Mouse (Mus musculus): ENCODE measurements around the gene Tbrg1. TPM values are rescaled to one million over a fixed set of nuclear protein-coding genes. Genes with fewer than 3 reads are reported as not detected.

Gene Tbrg1
- polyA plus RNA-seq, 1 experiment from 2014 or later, result 97.7 TPM

- ATAC-seq (no peak), DNase-seq (ENCODE audit: low read depth, low spot score) (no peak)
- in situ Hi-C loops (cut with MboI; ENCODE audit: low pct_unique_long_range_greater_than_20kb), result loop anchor here (5.0 to 10.0 kb wide), 3 partner anchors 73 to 183 kb away; partner anchors contain the start of gene Robo3
- no peak for TF ChIP-seq CTCF (IDR thresholded peaks at IDR 0.05)
- CTCF ChIA-PET, result interaction anchor here (1.2 to 3.8 kb wide), 10 partner anchors 15 to 184 kb away, joined by 3 to 39 read pairs (median 6); partner anchors contain the start of gene Robo3
- no peaks in the 10 kb centered on the region for H3K27me3 ChIP-seq
- POLR2A ChIA-PET, result interaction anchor here (0.9 to 1.3 kb wide), 3 partner anchors 73 to 177 kb away, joined by 3 read pairs; no protein-coding TSS in a partner anchor
These were observed 41.9 kb downstream of the Tbrg1 start for GRCm38 (mm10) chr9:37615220-37615619.

- ChIA-PET POLR2A (interaction anchor here (0.9 to 1.3 kb wide), 2 partner anchors 72 to 146 kb away, joined by 3 read pairs; no protein-coding TSS in a partner anchor), CTCF (interaction anchor here (0.7 to 3.8 kb wide), 10 partner anchors 16 to 207 kb away, joined by 3 to 39 read pairs (median 6); partner anchors contain the start of gene Robo3)
- no peak for TF ChIP-seq CTCF (IDR thresholded peaks at IDR 0.05)
- in situ Hi-C loops (cut with MboI; ENCODE audit: low pct_unique_long_range_greater_than_20kb), result loop anchor here (10.0 kb wide), 1 partner anchor 150 kb away; no protein-coding TSS in a partner anchor
- ATAC-seq, result no peak
- no peak for DNase-seq (ENCODE audit: low read depth, low spot score)
- no peaks in the 10 kb centered on the region for H3K27me3 ChIP-seq
These were observed 42.8 kb downstream of the Tbrg1 start for GRCm38 (mm10) chr9:37614316-37614715.

- CTCF ChIA-PET, result interaction anchor here (0.7 to 3.8 kb wide), 6 partner anchors 22 to 207 kb away, joined by 3 to 39 read pairs (median 9); partner anchors contain the start of gene Robo3
These were observed 43.2 kb downstream of the Tbrg1 start for GRCm38 (mm10) chr9:37613911-37614280.

GRCm38 (mm10) chr9:37613182-37613910 lies 43.8 kb downstream of the Tbrg1 start, which contains the start of gene Spa17:
Gene Spa17 (minus strand): TSS chr9:37613722.
- CTCF ChIA-PET, result interaction anchor here (1.2 to 3.8 kb wide), 5 partner anchors 12 to 182 kb away, joined by 3 to 39 read pairs (median 13); partner anchors contain the start of gene Robo3
- DNase-seq (ENCODE audit: low read depth, low spot score) (peak; percentile 68), ATAC-seq (peak; percentile 95)
- no peak for TF ChIP-seq CTCF (IDR thresholded peaks at IDR 0.05)
- in situ Hi-C loops (cut with MboI; ENCODE audit: low pct_unique_long_range_greater_than_20kb), result loop anchor here (10.0 kb wide), 1 partner anchor 149 kb away; no protein-coding TSS in a partner anchor
- POLR2A ChIA-PET, result interaction anchor here (0.6 kb wide), 1 partner anchor 121 kb away, joined by 5 read pairs; no protein-coding TSS in a partner anchor
- H3K27me3 ChIP-seq, result no peaks in the 10 kb centered on the region

More at GRCm38 (mm10) chr9:37613911-37614280, 43.2 kb downstream of the Tbrg1 start:
- DNase-seq (ENCODE audit: low read depth, low spot score), result no peak
- in situ Hi-C loops (cut with MboI; ENCODE audit: low pct_unique_long_range_greater_than_20kb), result loop anchor here (10.0 kb wide), 1 partner anchor 149 kb away; no protein-coding TSS in a partner anchor
- ATAC-seq, result peak; percentile 61
- TF ChIP-seq CTCF (IDR thresholded peaks at IDR 0.05), result no peak
- POLR2A ChIA-PET, result interaction anchor here (1.3 kb wide), 1 partner anchor 146 kb away, joined by 3 read pairs; no protein-coding TSS in a partner anchor
- H3K27me3 ChIP-seq, result no peaks in the 10 kb centered on the region

- no peaks in the 10 kb centered on the region for H3K27me3 ChIP-seq
- ChIA-PET POLR2A (interaction anchor here (0.8 kb wide), 1 partner anchor 144 kb away, joined by 3 read pairs; no protein-coding TSS in a partner anchor), CTCF (interaction anchor here (0.8 to 1.7 kb wide), 3 partner anchors 9 to 178 kb away, joined by 3 to 5 read pairs (median 3); no protein-coding TSS in a partner anchor)
- TF ChIP-seq CTCF (IDR thresholded peaks at IDR 0.05), result no peak
- DNase-seq (ENCODE audit: low read depth, low spot score) (no peak), ATAC-seq (no peak)
- in situ Hi-C loops (cut with MboI; ENCODE audit: low pct_unique_long_range_greater_than_20kb), result no loop called here
These were observed 47.6 kb downstream of the Tbrg1 start for GRCm38 (mm10) chr9:37609558-37609957.

- ChIA-PET CTCF (no interaction called here), POLR2A (interaction anchor here (1.5 kb wide), 1 partner anchor 17 kb away, joined by 4 read pairs; no protein-coding TSS in a partner anchor)
- DNase-seq (ENCODE audit: low read depth, low spot score), result no peak
- in situ Hi-C loops (cut with MboI; ENCODE audit: low pct_unique_long_range_greater_than_20kb), result no loop called here
- no peaks in the 10 kb centered on the region for H3K27me3 ChIP-seq
- no peak for TF ChIP-seq CTCF (IDR thresholded peaks at IDR 0.05)
- ATAC-seq, result no peak
These were observed 52.0 kb downstream of the Tbrg1 start for GRCm38 (mm10) chr9:37605089-37605488.

- ChIA-PET POLR2A (no interaction called here), CTCF (interaction anchor here (0.7 to 1.6 kb wide), 2 partner anchors 9 to 137 kb away, joined by 3 to 4 read pairs; no protein-coding TSS in a partner anchor)
- ATAC-seq, result no peak
- in situ Hi-C loops (cut with MboI; ENCODE audit: low pct_unique_long_range_greater_than_20kb), result no loop called here
- no peak for TF ChIP-seq CTCF (IDR thresholded peaks at IDR 0.05)
- no peak for DNase-seq (ENCODE audit: low read depth, low spot score)
- H3K27me3 ChIP-seq, result no peaks in the 10 kb centered on the region
These were observed 56.4 kb downstream of the Tbrg1 start for GRCm38 (mm10) chr9:37600538-37601205.

Other genes with a start within 250 kb of the Tbrg1 start
- 0.28 TPM for gene Robo3, start 224.1 kb downstream of the Tbrg1 start, polyA plus RNA-seq (2021)
- 33.1 TPM for gene Msantd2, start 168.0 kb downstream of the Tbrg1 start, polyA plus RNA-seq (2021)
- gene Esam, start 129.2 kb downstream of the Tbrg1 start, polyA plus RNA-seq (2021), result 83.1 TPM
- gene Vsig2, start 118.1 kb downstream of the Tbrg1 start, polyA plus RNA-seq (2021), result 1.8 TPM
- 0.21 TPM for gene Nrgn, start 104.4 kb downstream of the Tbrg1 start, polyA plus RNA-seq (2021)
- 26.7 TPM for gene Siae, start 101.6 kb downstream of the Tbrg1 start, polyA plus RNA-seq (2021)
- 11.6 TPM for gene Spa17, start 43.6 kb downstream of the Tbrg1 start, polyA plus RNA-seq (2021)
- not detected for gene Panx3, start 11.9 kb upstream of the Tbrg1 start, polyA plus RNA-seq (2021)
- gene Olfr160, start 58.9 kb upstream of the Tbrg1 start, polyA plus RNA-seq (2021), result not detected
- not detected for gene Olfr874, start 87.8 kb upstream of the Tbrg1 start, polyA plus RNA-seq (2021)
- not detected for gene Olfr875, start 114.5 kb upstream of the Tbrg1 start, polyA plus RNA-seq (2021)
- not detected for gene Olfr876, start 145.7 kb upstream of the Tbrg1 start, polyA plus RNA-seq (2021)
- gene Olfr877, start 197.0 kb upstream of the Tbrg1 start, polyA plus RNA-seq (2021), result not detected
- not detected for gene Olfr145, start 239.4 kb upstream of the Tbrg1 start, polyA plus RNA-seq (2021)

All from Patski (cell line).